ENCODE assay signal across 9 mouse cellular contexts in genomic region chr1:69105096-69105492, GRCm38 (mm10). TPM values are rescaled to one million over a fixed set of nuclear protein-coding genes. Genes with fewer than 3 reads are reported as not detected.
A peak's percentile ranks its signal among the peaks of the same experiment; 100 is the strongest.
DNase-seq lines count a peak whose midpoint lies in the region; ATAC-seq lines count a peak whose summit lies in the region.
"Had no signal": no experiment of that assay in that cellular context is flagged by ENCODE, and none has a peak within 500 bp of the region (broad histone marks: within the 10 kb centered on the region; RNA-seq: fewer than 3 reads in every experiment).

No protein-coding gene starts in this region.

- peak overlapping the region; percentile 90 for H3K9ac ChIP-seq in heart, embryonic 11.5 days (ENCODE audit: low read depth, low read length)
- no peak overlapping the region for H3K9ac ChIP-seq in limb, embryonic 11.5 days (ENCODE audit: low read length)
- peak overlapping the region; percentile 70 for H3K9ac ChIP-seq in neural tube, embryonic 15.5 days (replicated peaks)

- 2% methylated on average over 13 of the region's 13 CpGs for WGBS in heart, embryonic 11.5 days (ENCODE audit: insufficient replicate concordance)
- WGBS in hindbrain, embryonic 10.5 days: under 1% methylated on average over 13 of the region's 13 CpGs
- under 1% methylated on average over 13 of the region's 13 CpGs for WGBS in limb, embryonic 11.5 days
- WGBS in neural tube, embryonic 15.5 days: under 1% methylated on average over 13 of the region's 13 CpGs

- ATAC-seq in heart, embryonic 11.5 days (replicated peaks; ENCODE audit: insufficient number of reproducible peaks, low FRiP score, low TSS enrichment): no peak
- no peak for ATAC-seq in limb, embryonic 11.5 days (ENCODE audit: insufficient number of reproducible peaks, low FRiP score, low TSS enrichment, low read depth)
- ATAC-seq in neural tube, embryonic 15.5 days (ENCODE audit: low FRiP score): no peak

- peak overlapping the region; percentile 73 for H3K4me2 ChIP-seq in heart, embryonic 11.5 days
- H3K4me2 ChIP-seq in limb, embryonic 11.5 days (ENCODE audit: low read depth, severe bottlenecking): peak overlapping the region; percentile 99; the same call in 1 of the 2 replicates
- peak overlapping the region; percentile 91 for H3K4me2 ChIP-seq in neural tube, embryonic 15.5 days

- H3K36me3 ChIP-seq in heart, embryonic 11.5 days (ENCODE audit: control insufficient read depth, insufficient read depth, low read length): no peaks in the 10 kb centered on the region
- no peaks in the 10 kb centered on the region for H3K36me3 ChIP-seq in hindbrain, embryonic 10.5 days
- no peaks in the 10 kb centered on the region for H3K36me3 ChIP-seq in limb, embryonic 11.5 days (ENCODE audit: control insufficient read depth, insufficient read depth, low read length)
- H3K36me3 ChIP-seq in neural tube, embryonic 15.5 days: no peaks in the 10 kb centered on the region

- DNase-seq in heart, adult 11 months: no peak
- DNase-seq in cerebellum, postnatal 25 days: peak; percentile 52 to 57
- DNase-seq in hindbrain, embryonic 10.5 days (ENCODE audit: low spot score): peak; percentile 57
- DNase-seq in limb, embryonic 11.5 days (ENCODE audit: low spot score): peak; percentile 55
- DNase-seq in thymus, postnatal 36 days: no peak
- no peak for DNase-seq in left cerebral cortex, adult 11 months (ENCODE audit: low spot score)

- peak overlapping the region; percentile 86 for H3K4me3 ChIP-seq in heart, embryonic 11.5 days (ENCODE audit: low read depth, low read length)
- H3K4me3 ChIP-seq in hindbrain, embryonic 10.5 days: peak overlapping the region; percentile 82
- 0 out of 2 replicates have a peak overlapping the region, but pooled peaks have one; percentile 49 for H3K4me3 ChIP-seq in limb, embryonic 11.5 days (ENCODE audit: low read depth, low read length)
- peak overlapping the region; percentile 79 for H3K4me3 ChIP-seq in neural tube, embryonic 15.5 days (replicated peaks)

- no peaks in the 10 kb centered on the region for H3K27me3 ChIP-seq in heart, embryonic 11.5 days (ENCODE audit: control insufficient read depth, insufficient read depth, low read length)
- H3K27me3 ChIP-seq in hindbrain, embryonic 10.5 days (ENCODE audit: insufficient read depth, poor library complexity, severe bottlenecking): peaks cover 28% of the 10 kb centered on the region
- peaks cover 40% of the 10 kb centered on the region for H3K27me3 ChIP-seq in limb, embryonic 11.5 days (ENCODE audit: control insufficient read depth, insufficient read depth, low read length)
- H3K27me3 ChIP-seq in neural tube, embryonic 15.5 days (replicated peaks): no peaks in the 10 kb centered on the region; the same call in 1 of the 2 replicates
- H3K27me3 ChIP-seq: CH12.LX had no signal

- peaks cover 2% of the 10 kb centered on the region; the same call in 1 of the 2 replicates for H3K4me1 ChIP-seq in heart, embryonic 11.5 days (ENCODE audit: control insufficient read depth, insufficient read depth, low read length)
- H3K4me1 ChIP-seq in hindbrain, embryonic 10.5 days (replicated peaks): peaks cover 42% of the 10 kb centered on the region
- H3K4me1 ChIP-seq in limb, embryonic 11.5 days (ENCODE audit: control insufficient read depth, insufficient read depth, low read length): peaks cover 13% of the 10 kb centered on the region
- peaks cover 32% of the 10 kb centered on the region for H3K4me1 ChIP-seq in neural tube, embryonic 15.5 days

- H3K27ac ChIP-seq in heart, embryonic 11.5 days (ENCODE audit: low read depth, low read length): peak overlapping the region; percentile 97
- peak overlapping the region; percentile 86 for H3K27ac ChIP-seq in hindbrain, embryonic 10.5 days
- no peak overlapping the region for H3K27ac ChIP-seq in limb, embryonic 11.5 days (replicated peaks; ENCODE audit: low read depth, low read length)
- peak overlapping the region; percentile 78 for H3K27ac ChIP-seq in neural tube, embryonic 15.5 days (replicated peaks)

- H3K9me3 ChIP-seq in heart, embryonic 11.5 days (replicated peaks; ENCODE audit: control insufficient read depth, low read length): no peaks in the 10 kb centered on the region
- H3K9me3 ChIP-seq in hindbrain, embryonic 10.5 days: no peaks in the 10 kb centered on the region
- no peaks in the 10 kb centered on the region for H3K9me3 ChIP-seq in limb, embryonic 11.5 days (ENCODE audit: control insufficient read depth, low read length)
- H3K9me3 ChIP-seq in neural tube, embryonic 15.5 days (replicated peaks): no peaks in the 10 kb centered on the region

RNA-seq across cellular contexts. Expression of gene Erbb4, which starts 2.8 kb away (rescaled TPM):
- 11.5 and 14.8 TPM in 2 replicates for polyA plus RNA-seq in heart, embryonic 11.5 days (2014; fragmentation: Nextera tagmentation; extraction: Ambion mirVana)
- 2.3 and 3.8 TPM in 2 replicates for polyA plus RNA-seq in hindbrain, embryonic 10.5 days (2016; fragmentation: Nextera tagmentation; extraction: Ambion mirVana)
- 0.21 TPM in 1 of 2 replicates, not detected in the other for polyA plus RNA-seq in limb, embryonic 11.5 days (2014; fragmentation: Nextera tagmentation; extraction: Ambion mirVana)
- polyA plus RNA-seq in neural tube, embryonic 15.5 days (2015; fragmentation: Nextera tagmentation; extraction: Ambion mirVana): 12.1 and 12.8 TPM in 2 replicates

Comparison
In these comparisons a context has a peak if more than half of its experiments do, and no peak if none do; other contexts are left out.
1. DNase-seq: peak in cerebellum, postnatal 25 days (2 of 2), hindbrain, embryonic 10.5 days (single experiment) and limb, embryonic 11.5 days (single experiment); none in heart, adult 11 months (single experiment), thymus, postnatal 36 days (0 of 2) and left cerebral cortex, adult 11 months (single experiment).
2. Peak in every context shown above with its lines, with median percentiles within 50 percentile points of each other: H3K4me2 ChIP-seq and H3K4me3 ChIP-seq.